Mouse (Mus musculus): ENCODE data around the gene Car1. TPM values are rescaled to one million over a fixed set of nuclear protein-coding genes. Genes with fewer than 3 reads are reported as not detected.
"Not testable (repeated sequence)": the region's sequence is repeated elsewhere in the genome, so short reads cannot be mapped to it uniquely, and the experiment has no call there.

Car1 gene
- polyA plus RNA-seq, 1 experiment: 69.9 TPM

- 76% methylated on average over 2 of the region's 2 CpGs for WGBS
Measured at GRCm38 (mm10) chr3:14764755-14765566, 43.2 kb downstream of the Car1 start.

GRCm38 (mm10) chr3:14755716-14756115 lies 52.5 kb downstream of the Car1 start:
- H3K4me3 ChIP-seq (ENCODE audit: extremely low read depth, insufficient read depth, insufficient read length): no peak overlapping the region
- no peaks in the 10 kb centered on the region for H3K4me1 ChIP-seq (ENCODE audit: control insufficient read depth, insufficient read depth, insufficient read length)
- WGBS: 89% methylated on average over 1 of the region's 1 CpGs
- H3K27ac ChIP-seq (ENCODE audit: insufficient read depth, low read length): no peak overlapping the region
- TF ChIP-seq CTCF (IDR thresholded peaks at IDR 0.05; ENCODE audit: extremely low read depth, insufficient read depth, insufficient read length, insufficient replicate concordance): no peak
- no peak for TF ChIP-seq POLR2A (IDR thresholded peaks at IDR 0.05; ENCODE audit: low read depth, low read length)
- no peak for DNase-seq (ENCODE audit: low read depth in 1 of 2, low spot score in 2 of 2)
- H3K27me3 ChIP-seq (ENCODE audit: control insufficient read depth, insufficient read depth, low read length): no peaks in the 10 kb centered on the region
- no peaks in the 10 kb centered on the region for H3K36me3 ChIP-seq (ENCODE audit: control insufficient read depth, insufficient read depth, low read length)

More at GRCm38 (mm10) chr3:14764755-14765566, 43.2 kb downstream of the Car1 start:
- Histone ChIP-seq H3K36me3 (ENCODE audit: control insufficient read depth, insufficient read depth, low read length) (no peaks in the 10 kb centered on the region), H3K4me1 (ENCODE audit: control insufficient read depth, insufficient read depth, insufficient read length) (no peaks in the 10 kb centered on the region), H3K4me3 (ENCODE audit: extremely low read depth, insufficient read depth, insufficient read length) (no peak overlapping the region), H3K27me3 (ENCODE audit: control insufficient read depth, insufficient read depth, low read length) (no peaks in the 10 kb centered on the region), H3K27ac (ENCODE audit: insufficient read depth, low read length) (no peak overlapping the region)
- no peak for DNase-seq (ENCODE audit: low read depth in 1 of 2, low spot score in 2 of 2)
- TF ChIP-seq CTCF (IDR thresholded peaks at IDR 0.05; ENCODE audit: extremely low read depth, insufficient read depth, insufficient read length, insufficient replicate concordance): no peak
- TF ChIP-seq POLR2A (IDR thresholded peaks at IDR 0.05; ENCODE audit: low read depth, low read length): no peak

- H3K4me3 ChIP-seq (ENCODE audit: extremely low read depth, insufficient read depth, insufficient read length): no peak overlapping the region
- no peaks in the 10 kb centered on the region for H3K27me3 ChIP-seq (ENCODE audit: control insufficient read depth, insufficient read depth, low read length)
- no peaks in the 10 kb centered on the region for H3K4me1 ChIP-seq (ENCODE audit: control insufficient read depth, insufficient read depth, insufficient read length)
- no peaks in the 10 kb centered on the region for H3K36me3 ChIP-seq (ENCODE audit: control insufficient read depth, insufficient read depth, low read length)
- H3K27ac ChIP-seq (ENCODE audit: insufficient read depth, low read length): no peak overlapping the region
- no peak for TF ChIP-seq CTCF (IDR thresholded peaks at IDR 0.05; ENCODE audit: extremely low read depth, insufficient read depth, insufficient read length, insufficient replicate concordance)
- no peak for TF ChIP-seq POLR2A (IDR thresholded peaks at IDR 0.05; ENCODE audit: low read depth, low read length)
- no peak for DNase-seq (ENCODE audit: low read depth in 1 of 2, low spot score in 2 of 2)
- 91% methylated on average over 3 of the region's 3 CpGs for WGBS
Measured at GRCm38 (mm10) chr3:14746041-14746440, 62.1 kb downstream of the Car1 start.

GRCm38 (mm10) chr3:14738261-14738660 lies 69.9 kb downstream of the Car1 start:
- 86% methylated on average over 2 of the region's 2 CpGs for WGBS
- Histone ChIP-seq H3K4me3 (ENCODE audit: extremely low read depth, insufficient read depth, insufficient read length) (no peak overlapping the region), H3K27ac (ENCODE audit: insufficient read depth, low read length) (no peak overlapping the region), H3K4me1 (ENCODE audit: control insufficient read depth, insufficient read depth, insufficient read length) (no peaks in the 10 kb centered on the region), H3K36me3 (ENCODE audit: control insufficient read depth, insufficient read depth, low read length) (no peaks in the 10 kb centered on the region), H3K27me3 (ENCODE audit: control insufficient read depth, insufficient read depth, low read length) (no peaks in the 10 kb centered on the region)
- DNase-seq (ENCODE audit: low read depth in 1 of 2, low spot score in 2 of 2): no peak
- TF ChIP-seq POLR2A (IDR thresholded peaks at IDR 0.05; ENCODE audit: low read depth, low read length) (no peak), CTCF (IDR thresholded peaks at IDR 0.05; ENCODE audit: extremely low read depth, insufficient read depth, insufficient read length, insufficient replicate concordance) (no peak)

- 81% methylated on average over 1 of the region's 1 CpGs for WGBS
- H3K4me3 ChIP-seq (ENCODE audit: extremely low read depth, insufficient read depth, insufficient read length); DNase-seq (ENCODE audit: low read depth in 1 of 2, low spot score in 2 of 2); H3K27ac ChIP-seq (ENCODE audit: insufficient read depth, low read length); H3K4me1 ChIP-seq (ENCODE audit: control insufficient read depth, insufficient read depth, insufficient read length); H3K36me3 ChIP-seq (ENCODE audit: control insufficient read depth, insufficient read depth, low read length); H3K27me3 ChIP-seq (ENCODE audit: control insufficient read depth, insufficient read depth, low read length): not testable (repeated sequence)
Measured at GRCm38 (mm10) chr3:14727496-14727895, 80.7 kb downstream of the Car1 start.

GRCm38 (mm10) chr3:14725462-14725861 lies 82.7 kb downstream of the Car1 start:
- H3K4me3 ChIP-seq (ENCODE audit: extremely low read depth, insufficient read depth, insufficient read length); H3K27me3 ChIP-seq (ENCODE audit: control insufficient read depth, insufficient read depth, low read length); H3K27ac ChIP-seq (ENCODE audit: insufficient read depth, low read length); DNase-seq (ENCODE audit: low read depth in 1 of 2, low spot score in 2 of 2); H3K4me1 ChIP-seq (ENCODE audit: control insufficient read depth, insufficient read depth, insufficient read length); H3K36me3 ChIP-seq (ENCODE audit: control insufficient read depth, insufficient read depth, low read length): not testable (repeated sequence)

Other genes with a start within 250 kb of the Car1 start
- gene 1810022K09Rik, start 197.1 kb downstream of the Car1 start, polyA plus RNA-seq (2012; rRNA removed): 1.5 and 2.6 TPM in 2 replicates
- 0.58 and 0.90 TPM in 2 replicates for gene Car13, start 166.6 kb downstream of the Car1 start, polyA plus RNA-seq (2012; rRNA removed)
- 14.2 and 21.4 TPM in 2 replicates for gene Car3, start 55.1 kb upstream of the Car1 start, polyA plus RNA-seq (2012; rRNA removed)
- gene Car2, start 77.9 kb upstream of the Car1 start, polyA plus RNA-seq (2012; rRNA removed): 639 and 730 TPM in 2 replicates

Data from spleen, adult 2 months (tissue).